Mouse (Mus musculus) liver, embryonic 15.5 days (tissue): ENCODE measurements at regions not wholly inside any gene's neighbourhood (a gene's known extent, or its start where the extent isn't known, plus 50 kb on each side); places are given as distances from the start of the nearest gene placed in this dataset.

Source experiments
- ATAC-seq: fragments of 200-750 bp; cut with Nextera tagmentation; 2 replicates; pipeline ENCODE4 v1.8.0; 2017; ENCODE audit warnings: moderate number of reproducible peaks, mild to moderate bottlenecking, moderate library complexity; ENCODE audit not compliant: insufficient read depth
- H3K27ac ChIP-seq: fragments of 300-500 bp; sonication (generic); replicated peaks from 2 replicates; pipeline ENCODE4 v1.5.1; 2015; ENCODE audit warnings: mild to moderate bottlenecking, inconsistent platforms
- H3K27me3 ChIP-seq: fragments of 300-500 bp; sonication (generic); 2 replicates; pipeline ENCODE4 v1.6.1; 2015; ENCODE audit warnings: mild to moderate bottlenecking, inconsistent platforms
- H3K36me3 ChIP-seq: fragments of 300-500 bp; sonication (generic); replicated peaks from 2 replicates; pipeline ENCODE4 v1.6.1; 2015; ENCODE audit warnings: moderate library complexity, mild to moderate bottlenecking, inconsistent platforms
- H3K4me1 ChIP-seq: fragments of 300-500 bp; sonication (generic); replicated peaks from 2 replicates; pipeline ENCODE4 v1.6.1; 2015; ENCODE audit warnings: inconsistent platforms
- H3K4me2 ChIP-seq: fragments of 300-500 bp; sonication (generic); 2 replicates; pipeline ENCODE4 v1.6.1; 2015; ENCODE audit warnings: moderate library complexity, mild to moderate bottlenecking, inconsistent platforms
- H3K4me3 ChIP-seq: fragments of 300-500 bp; sonication (generic); replicated peaks from 2 replicates; pipeline ENCODE4 v1.5.1; 2015; ENCODE audit warnings: mild to moderate bottlenecking, inconsistent platforms
- H3K9ac ChIP-seq: fragments of 300-500 bp; sonication (generic); 2 replicates; pipeline ENCODE4 v1.6.1; 2015; ENCODE audit warnings: moderate library complexity, mild to moderate bottlenecking, inconsistent platforms
- H3K9me3 ChIP-seq: fragments of 300-500 bp; sonication (generic); replicated peaks from 2 replicates; pipeline ENCODE4 v1.6.1; 2016; ENCODE audit warnings: inconsistent platforms
- WGBS: fragments of 180-500 bp; shearing (Covaris S2); methylation state at CpG from one replicate; pipeline ENCODE4 v1.1.7; 2015; ENCODE audit warnings: mixed read lengths; ENCODE audit not compliant: insufficient replicate concordance; 5-methylcytosine and 5-hydroxymethylcytosine counted together

DNA sequence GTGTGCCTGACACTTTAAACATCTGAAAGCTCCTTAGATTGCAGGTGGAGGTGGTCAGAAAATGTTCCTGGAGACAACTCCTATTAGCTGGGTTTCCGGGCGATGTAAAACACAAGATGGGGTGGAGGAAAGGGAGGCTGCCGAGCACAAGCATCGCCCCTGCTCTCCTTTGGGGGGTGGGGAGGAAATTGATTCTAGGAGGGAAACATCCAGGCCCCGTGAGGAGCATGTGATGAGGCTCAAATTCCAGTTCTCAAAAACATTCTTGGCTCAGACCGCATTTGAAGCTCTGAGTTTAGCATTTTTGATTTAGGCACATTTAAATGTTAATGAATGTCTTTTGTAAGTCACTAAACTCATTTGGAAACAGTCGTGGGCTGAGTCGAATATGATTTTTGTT, 105.5 kb downstream of the Rpl14 start:
- no peak overlapping the region for H3K4me2 ChIP-seq
- 0 out of 2 replicates have a peak, but pooled peaks cover 3% of the 10 kb centered on the region for H3K4me1 ChIP-seq
- no peak overlapping the region for H3K4me3 ChIP-seq
- no peak overlapping the region for H3K27ac ChIP-seq
- H3K9me3 ChIP-seq: no peaks in the 10 kb centered on the region
- peaks cover 32% of the 10 kb centered on the region for H3K27me3 ChIP-seq
- ATAC-seq: no peak
- 36% methylated on average over 8 of the region's 8 CpGs for WGBS
- H3K36me3 ChIP-seq: no peaks in the 10 kb centered on the region
- no peak overlapping the region for H3K9ac ChIP-seq

GRCm38 (mm10) chr9:120677216-120677615, 106.0 kb downstream of the Rpl14 start:
- H3K27ac ChIP-seq: no peak overlapping the region
- WGBS: 77% methylated on average over 5 of the region's 5 CpGs
- no peak overlapping the region for H3K4me2 ChIP-seq
- 0 out of 2 replicates have a peak, but pooled peaks cover 3% of the 10 kb centered on the region for H3K4me1 ChIP-seq
- H3K9ac ChIP-seq: no peak overlapping the region
- ATAC-seq: no peak
- H3K9me3 ChIP-seq: no peaks in the 10 kb centered on the region
- no peaks in the 10 kb centered on the region for H3K36me3 ChIP-seq
- no peak overlapping the region for H3K4me3 ChIP-seq
- peaks cover 32% of the 10 kb centered on the region for H3K27me3 ChIP-seq

DNA sequence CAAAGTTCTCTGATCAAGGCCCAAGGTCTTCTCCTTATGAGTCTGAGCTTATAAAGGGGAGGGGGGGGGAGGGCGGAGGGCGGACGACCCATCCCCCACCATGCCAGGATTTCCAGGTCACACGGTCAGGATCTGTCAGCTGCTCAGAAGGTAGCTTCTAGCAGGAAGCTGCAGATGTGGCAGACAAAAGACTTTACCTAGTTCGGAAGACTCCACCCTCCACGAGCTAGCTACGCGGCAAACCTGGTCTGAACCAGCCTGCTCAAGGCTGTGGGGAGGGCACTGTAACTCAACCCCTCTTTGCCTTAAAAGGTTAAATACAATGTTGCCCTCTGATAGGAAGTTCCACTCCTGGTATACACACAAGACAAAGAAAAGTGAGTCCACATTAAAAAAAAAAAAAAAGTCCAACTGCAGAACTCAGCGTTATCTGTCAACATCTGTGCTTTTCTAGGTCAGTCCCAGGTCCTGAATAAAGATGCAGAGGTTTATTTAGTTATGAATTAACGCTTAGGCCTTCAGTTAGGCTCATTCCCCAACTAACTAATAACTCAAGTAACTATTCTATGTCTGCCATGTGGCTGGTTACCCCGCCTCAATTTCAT, 108.7 kb downstream of the Rpl14 start:
- Histone ChIP-seq H3K36me3 (no peaks in the 10 kb centered on the region), H3K9ac (no peak overlapping the region), H3K27me3 (peaks cover 19% of the 10 kb centered on the region), H3K4me2 (no peak overlapping the region), H3K27ac (no peak overlapping the region), H3K4me1 (0 out of 2 replicates have a peak, but pooled peaks cover 3% of the 10 kb centered on the region), H3K4me3 (no peak overlapping the region), H3K9me3 (no peaks in the 10 kb centered on the region)
- WGBS: 36% methylated on average over 11 of the region's 11 CpGs
- no peak for ATAC-seq

GRCm38 (mm10) chr9:120681404-120681803, 110.2 kb downstream of the Rpl14 start:
- no peak overlapping the region for H3K4me2 ChIP-seq
- WGBS: 46% methylated on average over 7 of the region's 7 CpGs
- no peak overlapping the region for H3K4me3 ChIP-seq
- H3K9me3 ChIP-seq: no peaks in the 10 kb centered on the region
- no peaks in the 10 kb centered on the region for H3K36me3 ChIP-seq
- no peak overlapping the region for H3K27ac ChIP-seq
- ATAC-seq: no peak
- H3K9ac ChIP-seq: no peak overlapping the region
- H3K4me1 ChIP-seq: 0 out of 2 replicates have a peak, but pooled peaks cover 3% of the 10 kb centered on the region
- H3K27me3 ChIP-seq: peaks cover 4% of the 10 kb centered on the region; the same call in 1 of the 2 replicates

DNA sequence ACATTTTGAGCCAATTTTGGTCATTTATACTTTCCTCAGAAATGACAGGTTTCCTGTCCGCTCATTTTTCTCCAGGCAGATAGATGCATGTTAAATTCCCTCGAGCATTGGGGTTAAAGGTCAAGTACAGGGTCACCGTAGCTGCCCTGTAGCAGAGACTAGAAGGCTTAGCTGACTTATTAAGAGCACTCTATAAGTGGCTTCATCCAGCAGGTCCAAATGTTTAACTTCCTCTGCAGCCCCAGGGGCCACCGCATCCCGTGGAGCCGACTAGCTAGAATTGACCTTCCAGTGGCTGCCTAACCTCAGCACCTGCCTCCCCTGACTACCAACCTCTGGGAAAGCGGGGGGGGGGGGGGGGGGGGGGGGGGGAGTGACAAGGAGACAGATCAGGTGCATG, 114.7 kb downstream of the Rpl14 start:
- Histone ChIP-seq H3K9ac (no peak overlapping the region), H3K4me2 (no peak overlapping the region), H3K4me3 (no peak overlapping the region), H3K27me3 (no peaks in the 10 kb centered on the region), H3K9me3 (no peaks in the 10 kb centered on the region), H3K4me1 (peaks cover 1% of the 10 kb centered on the region; the same call in 1 of the 2 replicates), H3K27ac (no peak overlapping the region), H3K36me3 (no peaks in the 10 kb centered on the region)
- ATAC-seq: no peak
- 28% methylated on average over 6 of the region's 7 CpGs for WGBS

- H3K9me3 ChIP-seq: no peaks in the 10 kb centered on the region
- 30% methylated on average over 11 of the region's 11 CpGs for WGBS
- no peaks in the 10 kb centered on the region for H3K36me3 ChIP-seq
- H3K4me1 ChIP-seq: peaks cover 13% of the 10 kb centered on the region; the same call in 1 of the 2 replicates
- H3K4me2 ChIP-seq: no peak overlapping the region
- H3K4me3 ChIP-seq: no peak overlapping the region
- H3K27me3 ChIP-seq: no peaks in the 10 kb centered on the region
- ATAC-seq: no peak
- no peak overlapping the region for H3K27ac ChIP-seq
- H3K9ac ChIP-seq: no peak overlapping the region
Observed at GRCm38 (mm10) chr9:120689025-120689424, 117.8 kb downstream of the Rpl14 start.

GRCm38 (mm10) chr9:120690510-120690909, 119.3 kb downstream of the Rpl14 start:
- Histone ChIP-seq H3K9me3 (no peaks in the 10 kb centered on the region), H3K27ac (no peak overlapping the region)

DNA sequence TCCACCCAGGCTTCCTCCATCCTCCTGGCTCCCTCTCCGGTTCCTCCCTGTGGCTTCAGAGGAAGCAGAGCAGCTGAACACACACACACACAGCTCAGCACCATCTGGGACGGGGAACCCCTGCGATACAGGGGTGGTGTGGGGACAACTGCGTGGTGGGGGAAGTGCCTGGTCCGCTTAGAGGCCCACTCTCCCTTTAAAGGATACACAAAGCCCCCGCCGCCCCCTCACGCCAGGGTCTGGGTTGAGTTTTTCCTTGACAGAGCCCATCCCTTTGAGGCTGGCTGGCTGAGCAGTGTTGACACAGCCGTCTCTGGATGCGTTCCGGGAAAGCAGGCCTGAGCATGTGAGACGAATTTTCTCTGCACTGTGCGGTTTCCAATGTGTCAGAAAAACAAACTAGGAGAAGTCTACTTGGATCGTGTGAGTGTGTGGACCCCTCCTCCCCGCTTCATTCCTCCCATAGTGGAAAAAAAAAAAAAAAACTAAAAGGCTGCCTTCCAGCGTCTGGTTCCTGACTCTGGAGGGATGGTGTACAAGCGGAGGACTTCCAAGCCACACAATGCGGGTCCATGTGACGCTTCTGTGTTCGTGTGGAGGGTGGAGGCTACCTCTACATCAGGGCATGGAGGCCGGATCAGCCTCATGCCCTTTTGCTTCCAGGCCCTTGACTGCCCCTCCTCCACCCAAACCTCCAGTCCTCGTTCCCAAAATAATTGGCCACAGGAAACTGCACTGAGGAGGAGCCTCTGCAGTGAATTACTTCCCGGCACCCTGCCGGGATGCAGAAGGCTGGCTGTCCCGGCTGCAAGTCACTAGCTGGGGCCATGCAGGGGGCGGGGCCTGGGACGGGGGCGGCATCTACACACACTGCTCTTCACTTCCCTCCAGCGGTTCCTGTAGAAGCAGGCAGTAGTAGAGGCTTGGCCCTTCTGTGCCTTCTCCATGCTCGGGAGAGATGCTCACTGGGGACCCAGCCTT, 120.0 kb downstream of the Rpl14 start:
- H3K4me1 ChIP-seq: peaks cover 13% of the 10 kb centered on the region; the same call in 1 of the 2 replicates
- WGBS: 5% methylated on average over 30 of the region's 30 CpGs
- H3K4me3 ChIP-seq: no peak overlapping the region; the same call in 1 of the 2 replicates
- H3K27ac ChIP-seq: no peak overlapping the region; the same call in 1 of the 2 replicates
- peak overlapping the region; percentile 51 for H3K4me2 ChIP-seq
- H3K9me3 ChIP-seq: no peaks in the 10 kb centered on the region
- peak; percentile 76 for ATAC-seq
- H3K9ac ChIP-seq: no peak overlapping the region
- H3K36me3 ChIP-seq: no peaks in the 10 kb centered on the region
- no peaks in the 10 kb centered on the region for H3K27me3 ChIP-seq

More at GRCm38 (mm10) chr9:120690510-120690909, 119.3 kb downstream of the Rpl14 start:
- no peak overlapping the region for H3K4me3 ChIP-seq
- no peaks in the 10 kb centered on the region for H3K27me3 ChIP-seq
- WGBS: 41% methylated on average over 5 of the region's 5 CpGs
- no peak overlapping the region for H3K4me2 ChIP-seq
- H3K4me1 ChIP-seq: peaks cover 13% of the 10 kb centered on the region; the same call in 1 of the 2 replicates
- no peaks in the 10 kb centered on the region for H3K36me3 ChIP-seq
- no peak overlapping the region for H3K9ac ChIP-seq
- no peak for ATAC-seq

GRCm38 (mm10) chr9:120691971-120692401, 120.7 kb downstream of the Rpl14 start:
- ATAC-seq: no peak
- Histone ChIP-seq H3K36me3 (no peaks in the 10 kb centered on the region), H3K9ac (no peak overlapping the region), H3K27me3 (no peaks in the 10 kb centered on the region), H3K9me3 (no peaks in the 10 kb centered on the region), H3K4me3 (no peak overlapping the region), H3K4me1 (peaks cover 13% of the 10 kb centered on the region; the same call in 1 of the 2 replicates), H3K4me2 (peak overlapping the region; percentile 51), H3K27ac (no peak overlapping the region)
- 32% methylated on average over 14 of the region's 14 CpGs for WGBS

DNA sequence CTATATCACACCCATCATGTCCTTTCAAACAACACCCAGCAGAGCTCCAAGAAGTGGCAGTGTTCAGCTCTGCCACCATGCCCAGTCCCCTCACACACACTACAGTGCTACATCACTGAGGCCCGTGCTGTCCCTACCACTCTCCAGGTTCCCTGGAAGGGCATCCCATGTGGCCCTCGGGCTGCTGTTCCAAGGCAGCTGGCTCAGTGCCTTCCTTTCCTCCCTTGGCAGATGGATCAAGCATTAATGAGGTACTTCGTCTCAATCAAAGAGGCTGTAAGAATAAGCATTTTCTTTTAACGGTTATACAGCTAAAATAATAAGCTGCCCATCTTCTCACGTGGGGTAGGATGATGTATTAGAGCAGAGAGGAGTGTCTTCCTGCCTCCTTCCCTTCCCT, 123.2 kb downstream of the Rpl14 start:
- Histone ChIP-seq H3K27me3 (no peaks in the 10 kb centered on the region), H3K27ac (no peak overlapping the region), H3K4me2 (no peak overlapping the region), H3K9me3 (no peaks in the 10 kb centered on the region), H3K4me1 (peaks cover 13% of the 10 kb centered on the region; the same call in 1 of the 2 replicates), H3K36me3 (no peaks in the 10 kb centered on the region), H3K9ac (no peak overlapping the region), H3K4me3 (no peak overlapping the region)
- ATAC-seq: no peak
- 45% methylated on average over 5 of the region's 5 CpGs for whole genome bisulfite sequencing

- WGBS: 38% methylated on average over 10 of the region's 10 CpGs
Observed at GRCm38 (mm10) chr9:120695966-120696365, 124.7 kb downstream of the Rpl14 start.

More at GRCm38 (mm10) chr9:120695966-120696365, 124.7 kb downstream of the Rpl14 start:
- Histone ChIP-seq H3K4me1 (peaks cover 12% of the 10 kb centered on the region; the same call in 1 of the 2 replicates), H3K4me3 (no peak overlapping the region), H3K27ac (no peak overlapping the region), H3K27me3 (no peaks in the 10 kb centered on the region), H3K9ac (no peak overlapping the region), H3K36me3 (no peaks in the 10 kb centered on the region), H3K9me3 (no peaks in the 10 kb centered on the region), H3K4me2 (no peak overlapping the region)
- no peak for ATAC-seq
